Mouse (Mus musculus) cortical plate, adult 2 months (tissue): ENCODE measurements around the gene Casp6. TPM values are rescaled to one million over a fixed set of nuclear protein-coding genes. Genes with fewer than 3 reads are reported as not detected.

Experiments used
- H3K27ac ChIP-seq: fragments of 200-500 bp; 2 replicates; pipeline ENCODE4 v1.5.1; 2012; ENCODE audit warnings: low read length, control low read depth, inconsistent platforms; ENCODE audit not compliant: insufficient read depth
- H3K4me1 ChIP-seq: fragments of 200-500 bp; 2 replicates; pipeline ENCODE4 v1.6.1; 2011; ENCODE audit warnings: low read length; ENCODE audit not compliant: control insufficient read depth, insufficient read depth
- H3K4me3 ChIP-seq: fragments of 200-500 bp; 2 replicates; pipeline ENCODE4 v1.5.1; 2011; ENCODE audit warnings: mild to moderate bottlenecking, low read length, control low read depth; ENCODE audit not compliant: insufficient read depth
- CTCF ChIP-seq: fragments of 200-500 bp; IDR thresholded peaks from 2 replicates; pipeline ENCODE4 v1.5.1; 2011; ENCODE audit warnings: mild to moderate bottlenecking, control low read depth, low read length; ENCODE audit not compliant: insufficient read depth; ENCODE audit errors: extremely low read depth
- POLR2A ChIP-seq: fragments of 200-500 bp; IDR thresholded peaks from 2 replicates; pipeline ENCODE4 v1.6.1; 2011; ENCODE audit warnings: mild to moderate bottlenecking, low read length, control low read depth; ENCODE audit not compliant: insufficient read depth; ENCODE audit errors: extremely low read depth
- polyA plus RNA-seq: library from polyadenylated mRNA; depleted of rRNA; stranded (reverse); fragments of >200 nt; gene quantifications from 2 replicates; pipeline ENCODE4 v1.2.3, GENCODE M21; 2012

The Casp6 gene
- polyA plus RNA-seq, 1 experiment: 15.7 TPM

GRCm38 (mm10) chr3:129886430-129886829 is 14.8 kb upstream of the Casp6 start:
- Histone ChIP-seq H3K4me1 (no peaks in the 10 kb centered on the region), H3K4me3 (no peak overlapping the region), H3K27ac (no peak overlapping the region)
- TF ChIP-seq CTCF (no peak), POLR2A (no peak)

GRCm38 (mm10) chr3:129887779-129888517 is 13.3 kb upstream of the Casp6 start:
- no peak overlapping the region for H3K27ac ChIP-seq
- no peaks in the 10 kb centered on the region for H3K4me1 ChIP-seq
- no peak overlapping the region for H3K4me3 ChIP-seq
- no peak for TF ChIP-seq CTCF
- TF ChIP-seq POLR2A: no peak

GRCm38 (mm10) chr3:129892003-129892402 is 9.2 kb upstream of the Casp6 start:
- Histone ChIP-seq H3K4me1 (no peaks in the 10 kb centered on the region), H3K27ac (no peak overlapping the region), H3K4me3 (no peak overlapping the region)
- TF ChIP-seq CTCF (no peak), POLR2A (no peak)

GRCm38 (mm10) chr3:129893143-129893542 is 8.1 kb upstream of the Casp6 start:
- Histone ChIP-seq H3K4me3 (no peak overlapping the region), H3K27ac (no peak overlapping the region), H3K4me1 (no peaks in the 10 kb centered on the region)
- no peak for TF ChIP-seq POLR2A
- TF ChIP-seq CTCF: no peak

- H3K27ac ChIP-seq: no peak overlapping the region
- no peak for TF ChIP-seq CTCF
- no peak for TF ChIP-seq POLR2A
Measured at GRCm38 (mm10) chr3:129896591-129896990, 4.6 kb upstream of the Casp6 start.

GRCm38 (mm10) chr3:129898886-129899285 is 2.3 kb upstream of the Casp6 start:
- Histone ChIP-seq H3K4me1 (peaks cover 1% of the 10 kb centered on the region; the same call in 1 of the 2 replicates), H3K4me3 (no peak overlapping the region), H3K27ac (no peak overlapping the region)
- no peak for TF ChIP-seq CTCF
- TF ChIP-seq POLR2A: no peak

More at GRCm38 (mm10) chr3:129896591-129896990, 4.6 kb upstream of the Casp6 start:
- H3K4me3 ChIP-seq: no peak overlapping the region
- peaks cover 1% of the 10 kb centered on the region; the same call in 1 of the 2 replicates for H3K4me1 ChIP-seq

- H3K4me1 ChIP-seq: peaks cover 1% of the 10 kb centered on the region; the same call in 1 of the 2 replicates
- TF ChIP-seq CTCF (no peak), POLR2A (no peak)
- no peak overlapping the region for H3K27ac ChIP-seq
- H3K4me3 ChIP-seq: no peak overlapping the region
Measured at GRCm38 (mm10) chr3:129903369-129903768, 2.1 kb downstream of the Casp6 start.

GRCm38 (mm10) chr3:129903866-129904265 is 2.6 kb downstream of the Casp6 start:
- no peak overlapping the region for H3K27ac ChIP-seq
- H3K4me3 ChIP-seq: no peak overlapping the region
- TF ChIP-seq POLR2A (no peak), CTCF (no peak)
- H3K4me1 ChIP-seq: peaks cover 1% of the 10 kb centered on the region; the same call in 1 of the 2 replicates

GRCm38 (mm10) chr3:129904381-129905132 is 3.3 kb downstream of the Casp6 start:
- TF ChIP-seq CTCF: no peak
- Histone ChIP-seq H3K4me1 (peaks cover 1% of the 10 kb centered on the region; the same call in 1 of the 2 replicates), H3K4me3 (no peak overlapping the region), H3K27ac (no peak overlapping the region)
